Mouse (Mus musculus) urinary bladder, postnatal 4 days (tissue): Measurements from ENCODE around the gene Vwf.

Source experiments
- DNase-seq, 2 experiments: peaks; one replicate each; pipeline ENCODE4 v3.0.0; 2021 to 2022; ENCODE audit warnings: low spot score in 2 of 2

Vwf gene

DNA sequence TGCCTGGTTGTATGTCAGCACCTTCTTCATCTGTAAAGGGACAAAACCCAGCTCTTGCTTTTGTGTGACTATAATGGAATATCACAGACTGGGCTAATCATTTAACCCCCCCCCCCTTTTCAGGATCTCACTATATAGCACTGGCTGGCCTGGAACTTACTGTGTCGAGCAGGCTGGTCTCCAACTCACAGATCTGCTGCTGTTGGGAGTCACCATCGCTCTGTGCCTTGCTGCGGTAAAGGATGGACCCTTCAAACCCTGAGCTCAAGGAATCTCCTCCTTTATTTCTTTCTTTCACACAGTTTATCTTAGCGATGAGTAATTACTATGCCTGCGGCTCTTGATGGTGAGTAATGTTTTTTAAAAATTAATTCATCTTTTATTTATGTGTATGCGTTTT is at the start of gene Vwf:
TSS of gene Vwf (plus strand) at position 301 of the 400 bp plus-strand sequence.
- DNase-seq: no peak

GRCm38 (mm10) chr6:125498062-125498461 is 48.5 kb upstream of the Vwf start:
- DNase-seq: no peak

- DNase-seq: no peak
These were observed 43.3 kb upstream of the Vwf start for GRCm38 (mm10) chr6:125503186-125503802.

- no peak for DNase-seq
These were observed 41.8 kb upstream of the Vwf start for GRCm38 (mm10) chr6:125504622-125505355.

DNA sequence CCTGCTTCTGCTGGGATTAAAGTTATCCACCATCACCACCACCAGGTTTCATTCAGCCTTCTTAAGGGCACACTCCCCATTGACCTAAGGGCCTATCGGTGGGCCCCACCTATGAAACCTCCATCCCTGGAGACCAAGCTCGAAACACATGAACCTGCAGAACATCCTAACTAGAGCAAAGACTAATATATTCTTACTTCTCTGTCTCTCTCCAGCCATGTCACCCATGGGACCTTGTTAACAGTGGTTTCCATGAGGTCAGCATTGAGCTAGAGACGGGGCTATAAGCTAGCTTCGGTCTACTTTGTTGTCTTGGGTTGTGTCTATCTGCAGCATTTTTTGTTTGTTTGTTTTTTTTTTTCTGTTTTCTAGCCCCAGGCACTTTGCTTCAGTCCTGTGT is 40.1 kb upstream of the Vwf start:
- no peak for DNase-seq

DNA sequence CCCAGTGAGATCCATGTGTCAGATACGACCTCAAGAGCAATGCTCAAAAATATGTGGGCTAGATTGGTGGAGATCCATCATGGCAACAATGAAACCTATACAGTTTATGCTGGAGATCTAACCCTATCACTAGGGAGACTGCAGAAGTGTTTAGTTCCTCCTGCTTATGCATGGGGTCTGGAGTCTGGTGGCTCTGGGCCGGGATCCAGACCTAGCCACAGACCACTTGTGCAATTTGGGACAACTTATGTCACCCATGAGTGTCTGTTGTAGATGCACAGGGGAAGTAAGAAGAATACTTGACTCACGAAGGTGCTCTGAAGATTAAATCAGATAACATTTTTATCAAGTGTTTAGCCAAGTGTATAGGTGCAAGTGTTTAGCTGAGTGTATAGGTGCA is 36.8 kb upstream of the Vwf start:
- DNase-seq: no peak

DNA sequence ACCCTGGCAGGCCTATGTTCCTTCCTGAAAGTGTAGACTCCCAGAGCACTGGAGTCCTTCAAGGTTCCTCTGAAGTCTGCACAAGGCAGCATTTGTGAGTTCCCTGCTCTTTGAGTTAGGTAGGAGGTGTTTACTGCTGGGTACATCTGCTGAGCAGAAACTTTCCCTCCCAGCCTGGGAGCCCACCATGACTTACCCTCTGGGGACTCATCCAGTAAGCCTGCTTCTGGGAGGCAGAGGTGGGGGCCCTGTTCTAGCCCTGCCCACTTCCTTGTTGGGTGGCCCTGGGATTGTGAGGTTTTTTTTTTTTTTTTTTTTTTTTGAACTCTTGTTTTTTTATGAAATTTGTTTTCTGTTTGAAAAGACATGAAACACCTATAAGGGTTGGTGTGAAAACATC is 35.9 kb upstream of the Vwf start:
- DNase-seq: no peak

DNA sequence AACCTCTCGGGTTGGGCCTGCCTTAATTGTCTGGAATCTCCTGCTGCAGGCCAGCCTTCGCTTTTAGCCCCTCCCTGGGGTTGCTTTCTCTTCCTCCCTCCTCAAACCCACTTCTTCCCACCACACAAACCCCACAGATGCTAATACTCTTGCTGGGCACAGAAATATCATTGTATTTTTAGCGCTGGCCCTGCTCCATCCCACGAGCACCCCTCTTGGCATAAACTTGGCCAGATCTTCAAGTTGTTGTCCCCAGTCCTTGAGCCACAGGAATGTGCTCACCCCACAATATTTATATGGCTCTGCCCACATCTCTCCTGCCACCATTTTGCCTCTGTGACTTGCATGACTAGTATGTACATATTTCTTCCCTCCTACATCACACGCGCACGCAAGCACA is 35.4 kb upstream of the Vwf start:
- DNase-seq: no peak

DNA sequence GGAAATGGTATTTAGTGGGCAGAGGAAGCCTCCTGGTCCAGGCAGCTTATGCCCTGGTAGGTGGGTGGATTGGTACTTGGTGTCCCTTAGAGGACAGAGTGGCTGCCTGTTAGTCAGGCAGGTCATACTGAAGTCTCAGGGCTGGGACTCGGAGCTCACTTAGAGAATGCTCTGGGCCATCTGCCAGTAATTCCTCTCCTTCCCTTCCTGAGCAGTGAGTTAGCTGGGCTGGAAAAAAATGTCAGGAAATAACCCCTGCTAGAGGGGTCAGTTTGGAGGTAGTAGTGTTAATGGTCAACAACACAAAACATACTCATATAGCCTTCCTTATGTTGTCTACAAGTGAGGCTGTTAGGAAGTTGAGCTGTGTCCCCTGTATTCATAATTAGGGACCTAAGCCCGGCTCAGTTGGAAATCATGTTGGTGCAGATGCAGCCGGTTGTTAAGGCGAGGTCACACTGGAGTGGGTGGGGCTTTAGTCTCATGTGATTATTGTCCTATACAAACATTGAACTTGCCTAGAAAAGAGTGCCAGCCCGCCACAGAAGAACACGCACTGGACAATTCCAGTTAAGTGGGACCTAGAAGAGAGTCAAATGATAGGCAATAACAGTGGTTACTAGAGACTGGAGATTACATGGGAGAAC is 33.5 kb upstream of the Vwf start:
- no peak for DNase-seq

DNA sequence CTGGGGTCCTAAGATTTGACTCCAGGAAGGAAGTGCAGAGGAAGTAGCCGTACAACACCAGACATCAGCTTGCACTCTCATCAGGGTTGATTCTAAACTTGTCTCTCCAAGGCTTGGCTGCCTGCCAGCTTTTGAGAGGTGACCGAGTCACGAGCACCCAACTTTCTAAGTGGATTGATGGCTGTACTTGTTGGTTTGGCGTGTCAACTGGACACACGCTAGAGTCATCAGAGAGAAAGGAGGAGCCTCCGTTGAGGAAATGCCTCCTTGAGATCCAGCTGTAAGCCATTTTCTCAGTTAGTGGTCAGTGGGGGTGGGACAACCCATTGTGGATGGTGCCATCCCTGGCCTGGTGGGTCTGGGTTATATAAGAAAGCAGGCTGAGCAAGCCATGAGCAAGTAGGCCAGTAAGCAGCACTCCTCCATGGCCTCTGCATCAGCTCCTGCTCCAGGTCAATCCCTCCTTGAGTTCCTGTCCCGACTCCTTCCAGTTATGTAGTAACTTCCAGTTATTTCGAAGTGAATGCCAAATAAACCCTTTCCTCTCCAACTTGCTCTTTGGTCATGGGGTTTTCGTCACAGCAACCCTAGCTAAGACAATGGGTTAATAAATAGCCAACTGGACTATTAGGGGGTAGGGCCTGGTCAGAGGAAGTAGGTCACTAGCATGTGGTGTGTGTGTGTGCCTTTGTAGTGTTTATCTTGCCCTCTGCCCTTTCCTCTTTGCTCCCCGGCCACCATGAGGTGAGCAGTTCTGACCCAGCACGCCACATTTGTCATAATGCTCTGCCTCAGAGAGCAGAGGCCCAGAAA is 30.9 kb upstream of the Vwf start:
- DNase-seq: no peak

DNA sequence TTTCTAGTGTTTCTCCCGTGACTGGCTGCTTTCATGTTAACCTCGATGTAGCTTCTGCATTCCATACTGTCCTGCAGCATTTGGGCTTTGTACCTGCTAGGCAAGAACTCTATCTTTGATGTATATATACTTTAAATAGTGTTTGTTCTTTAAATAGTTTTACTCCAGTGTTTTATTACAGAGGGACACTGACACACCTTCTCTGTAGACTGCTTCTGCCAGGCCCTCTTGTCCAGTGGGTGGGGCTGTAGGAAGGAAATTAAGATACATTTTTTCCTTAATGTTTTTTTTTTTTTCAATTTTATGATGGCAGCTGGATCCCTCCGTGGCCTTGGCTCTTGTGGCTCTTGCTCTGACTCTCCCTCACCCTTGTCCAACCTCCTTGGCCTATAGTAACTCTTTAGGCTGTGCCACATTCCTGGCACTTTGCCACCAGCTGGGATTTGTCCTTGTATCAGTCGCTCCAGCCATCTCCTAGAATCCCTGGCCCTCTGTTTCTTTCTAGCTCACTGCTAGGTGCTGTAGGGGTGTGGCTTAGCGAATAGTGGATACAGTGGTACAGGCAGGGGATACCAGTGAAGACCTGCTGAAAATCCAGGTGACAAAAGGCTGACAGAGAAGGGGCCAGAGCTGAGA is 24.9 kb upstream of the Vwf start:
- DNase-seq: no peak

GRCm38 (mm10) chr6:125524027-125524426 is 22.5 kb upstream of the Vwf start:
- DNase-seq: no peak

GRCm38 (mm10) chr6:125526066-125526465 is 20.5 kb upstream of the Vwf start:
- no peak for DNase-seq

DNA sequence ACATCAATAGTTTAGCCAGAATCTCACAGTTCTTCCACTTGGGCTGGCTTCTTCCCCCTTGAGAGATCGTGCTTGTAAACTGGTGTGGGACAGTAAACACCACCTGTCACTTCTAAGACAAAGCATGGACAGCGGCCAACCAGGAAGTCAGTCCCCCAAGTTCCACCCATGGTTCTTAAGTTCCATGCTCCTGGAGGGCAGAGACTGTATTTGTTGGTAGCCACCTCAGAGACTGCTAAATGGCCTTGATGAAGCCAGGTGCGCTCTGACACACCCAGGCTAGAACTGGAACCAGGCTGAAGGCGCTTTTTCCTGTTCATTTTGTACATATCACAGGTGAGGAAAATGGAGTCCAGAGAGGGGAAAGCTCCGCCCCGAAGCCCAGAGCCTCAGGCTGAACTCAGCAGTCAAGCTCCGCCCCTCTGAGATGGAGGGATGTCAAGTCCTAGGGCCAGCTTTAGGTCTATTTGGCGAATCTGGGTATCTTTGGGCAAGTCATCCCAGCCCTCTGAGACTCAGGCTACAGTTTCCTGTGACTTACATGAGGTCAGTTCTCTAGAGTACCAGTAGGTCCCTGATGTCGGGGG is 17.9 kb upstream of the Vwf start:
- DNase-seq: no peak

GRCm38 (mm10) chr6:125529479-125529878 is 17.1 kb upstream of the Vwf start:
- no peak for DNase-seq

GRCm38 (mm10) chr6:125533104-125533650 is 13.4 kb upstream of the Vwf start:
- no peak for DNase-seq

DNA sequence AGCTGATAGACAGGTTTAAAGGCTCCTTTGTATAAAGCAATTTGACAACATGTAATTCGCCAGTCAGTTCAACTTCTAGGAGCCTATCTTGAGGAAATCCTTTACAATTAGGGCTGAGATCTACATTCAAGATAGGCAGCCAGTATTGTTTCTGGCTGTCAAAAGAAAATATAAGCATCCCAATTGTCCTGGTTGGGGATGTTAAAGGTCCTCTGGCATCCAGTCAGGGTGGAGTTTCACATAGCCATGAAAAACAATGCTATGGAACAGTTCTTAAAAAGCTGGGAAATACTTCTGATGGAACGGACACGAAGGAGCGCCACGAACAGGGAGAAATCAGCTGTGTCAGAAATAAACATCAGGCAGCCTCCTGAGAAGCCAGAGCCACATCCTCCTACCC is 11.6 kb upstream of the Vwf start:
- DNase-seq: no peak

GRCm38 (mm10) chr6:125538469-125538868 is 8.1 kb upstream of the Vwf start:
- DNase-seq: no peak

DNA sequence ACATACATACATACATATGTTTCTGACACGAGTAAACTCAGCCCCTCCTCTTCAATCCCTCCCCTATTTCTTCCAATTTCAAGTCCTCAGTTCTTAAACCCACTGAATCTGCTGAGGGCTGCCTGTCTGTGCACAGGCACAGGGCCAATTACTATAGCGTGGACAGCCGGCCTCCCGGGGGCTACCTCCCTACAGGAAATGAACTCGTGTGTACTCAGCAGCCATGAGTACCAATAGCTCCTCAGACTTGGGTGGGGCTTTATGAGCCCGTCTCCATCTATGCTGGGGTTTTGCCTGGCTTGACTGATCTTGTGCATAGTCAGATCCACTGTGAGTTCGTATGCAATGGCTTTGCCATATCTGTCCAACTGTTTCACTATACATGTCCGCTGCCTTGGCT is 7.2 kb upstream of the Vwf start:
- no peak for DNase-seq

DNA sequence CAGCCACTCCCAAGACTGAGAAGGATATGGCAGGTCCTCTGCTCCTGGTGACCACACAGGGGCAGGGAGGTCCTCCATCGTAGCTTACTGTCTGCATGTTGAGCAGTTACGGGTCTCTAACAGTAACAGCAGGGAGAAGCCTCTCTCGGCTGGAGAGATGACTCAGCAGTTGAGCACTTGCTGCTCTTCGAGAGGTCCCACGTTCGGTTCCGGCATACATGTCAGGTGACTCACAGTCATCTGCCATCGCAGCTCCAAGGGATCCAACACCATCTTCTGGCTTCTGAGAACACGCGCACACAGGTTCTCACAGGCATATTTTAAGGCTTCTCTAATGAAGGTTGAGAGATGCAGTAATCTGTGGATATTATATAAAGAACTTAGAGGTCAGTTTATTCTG is 6.4 kb upstream of the Vwf start:
- no peak for DNase-seq

DNA sequence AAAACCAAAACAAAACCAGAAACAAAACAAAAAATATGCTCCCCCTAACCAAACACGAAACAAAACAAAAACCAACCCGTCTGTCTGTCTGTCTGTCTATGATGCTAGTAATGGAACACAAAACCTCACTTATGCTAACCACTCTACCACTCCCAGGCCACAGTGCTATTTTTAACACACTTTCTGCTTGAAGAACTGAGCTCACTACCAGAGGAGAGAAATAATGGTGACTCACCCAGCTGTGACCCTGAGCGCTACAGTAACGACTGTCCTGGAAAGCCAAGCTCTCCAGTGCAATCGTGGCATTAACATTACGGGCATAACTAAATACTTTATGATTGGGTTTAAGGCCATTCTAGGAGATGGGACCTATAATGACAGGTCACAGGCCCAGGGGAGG is 5.7 kb upstream of the Vwf start:
- no peak for DNase-seq
